Mouse (Mus musculus) cortical plate, adult 2 months (tissue): ENCODE measurements at regions not wholly inside any gene's neighbourhood (a gene's known extent, or its start where the extent isn't known, plus 50 kb on each side); places are given as distances from the start of the nearest gene placed in this dataset.

Source experiments
- H3K27ac ChIP-seq: fragments of 200-500 bp; 2 replicates; pipeline ENCODE4 v1.5.1; 2012; ENCODE audit warnings: low read length, control low read depth, inconsistent platforms; ENCODE audit not compliant: insufficient read depth
- H3K4me1 ChIP-seq: fragments of 200-500 bp; 2 replicates; pipeline ENCODE4 v1.6.1; 2011; ENCODE audit warnings: low read length; ENCODE audit not compliant: control insufficient read depth, insufficient read depth
- H3K4me3 ChIP-seq: fragments of 200-500 bp; 2 replicates; pipeline ENCODE4 v1.5.1; 2011; ENCODE audit warnings: mild to moderate bottlenecking, low read length, control low read depth; ENCODE audit not compliant: insufficient read depth
- CTCF ChIP-seq: fragments of 200-500 bp; IDR thresholded peaks from 2 replicates; pipeline ENCODE4 v1.5.1; 2011; ENCODE audit warnings: mild to moderate bottlenecking, control low read depth, low read length; ENCODE audit not compliant: insufficient read depth; ENCODE audit errors: extremely low read depth
- POLR2A ChIP-seq: fragments of 200-500 bp; IDR thresholded peaks from 2 replicates; pipeline ENCODE4 v1.6.1; 2011; ENCODE audit warnings: mild to moderate bottlenecking, low read length, control low read depth; ENCODE audit not compliant: insufficient read depth; ENCODE audit errors: extremely low read depth

- Histone ChIP-seq H3K4me1 (no peaks in the 10 kb centered on the region), H3K4me3 (no peak overlapping the region), H3K27ac (no peak overlapping the region)
- TF ChIP-seq CTCF (no peak), POLR2A (no peak)
These were observed 54.9 kb downstream of the Cbln1 start for GRCm38 (mm10) chr8:87417466-87417865.

DNA sequence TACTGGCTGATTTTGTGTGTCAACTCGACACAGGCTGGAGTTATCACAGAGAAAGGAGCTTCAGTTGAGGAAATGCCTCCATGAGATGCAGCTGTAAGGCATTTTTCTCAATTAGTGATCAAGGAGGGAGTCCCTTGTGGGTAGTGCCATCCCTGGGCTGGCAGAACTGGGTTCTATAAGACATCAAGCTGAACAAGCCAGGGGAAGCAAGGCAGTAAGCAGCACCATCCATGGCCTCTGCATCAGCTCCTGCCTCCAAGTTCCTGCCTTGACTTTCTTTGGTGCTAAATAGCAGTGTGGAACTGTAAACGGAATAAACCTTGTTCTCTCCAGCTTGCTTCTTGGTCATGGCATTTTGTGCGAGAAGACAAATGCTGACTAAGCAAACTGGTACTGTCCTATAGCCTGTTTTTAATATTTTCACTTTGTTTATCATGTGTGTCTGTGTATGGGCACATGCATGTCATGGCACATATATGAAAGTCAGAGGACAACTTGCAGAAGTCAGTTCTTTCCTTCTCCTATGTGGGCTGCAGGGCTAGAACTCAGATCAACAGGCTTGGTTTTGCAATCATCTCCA lies 57.3 kb downstream of the Cbln1 start:
- H3K4me3 ChIP-seq = no peak overlapping the region
- no peaks in the 10 kb centered on the region for H3K4me1 ChIP-seq
- TF ChIP-seq CTCF (no peak), POLR2A (no peak)
- H3K27ac ChIP-seq = no peak overlapping the region

DNA sequence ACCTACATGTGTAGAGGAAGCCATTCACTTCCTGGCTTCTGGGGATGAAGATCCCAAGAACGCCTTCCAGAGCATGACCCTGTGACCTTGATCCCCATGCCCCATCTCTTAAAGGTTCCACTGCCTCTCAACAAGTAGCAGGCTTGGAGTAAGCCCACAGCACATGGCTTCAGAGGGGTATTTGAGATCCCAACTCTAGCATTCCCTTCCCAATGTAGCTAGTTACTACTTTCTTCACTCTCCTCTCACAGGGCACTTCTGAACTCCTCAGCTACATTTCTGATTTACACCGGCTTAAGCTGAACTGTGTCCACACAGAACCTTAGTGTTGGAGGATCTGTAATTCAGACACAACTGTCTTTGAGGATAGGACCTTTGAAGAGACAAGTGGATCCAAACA lies 83.4 kb downstream of the Cbln1 start:
- no peak overlapping the region for H3K4me3 ChIP-seq
- no peaks in the 10 kb centered on the region for H3K4me1 ChIP-seq
- no peak overlapping the region for H3K27ac ChIP-seq
- TF ChIP-seq POLR2A (no peak), CTCF (no peak)

GRCm38 (mm10) chr8:87383527-87384206 lies 88.7 kb downstream of the Cbln1 start:
- Histone ChIP-seq H3K4me1 (no peaks in the 10 kb centered on the region), H3K27ac (no peak overlapping the region), H3K4me3 (no peak overlapping the region)
- no peak for TF ChIP-seq CTCF
- no peak for TF ChIP-seq POLR2A

GRCm38 (mm10) chr8:87382311-87382710 lies 90.1 kb downstream of the Cbln1 start:
- no peaks in the 10 kb centered on the region for H3K4me1 ChIP-seq
- no peak for TF ChIP-seq CTCF
- no peak for TF ChIP-seq POLR2A
- no peak overlapping the region for H3K4me3 ChIP-seq
- no peak overlapping the region for H3K27ac ChIP-seq

DNA sequence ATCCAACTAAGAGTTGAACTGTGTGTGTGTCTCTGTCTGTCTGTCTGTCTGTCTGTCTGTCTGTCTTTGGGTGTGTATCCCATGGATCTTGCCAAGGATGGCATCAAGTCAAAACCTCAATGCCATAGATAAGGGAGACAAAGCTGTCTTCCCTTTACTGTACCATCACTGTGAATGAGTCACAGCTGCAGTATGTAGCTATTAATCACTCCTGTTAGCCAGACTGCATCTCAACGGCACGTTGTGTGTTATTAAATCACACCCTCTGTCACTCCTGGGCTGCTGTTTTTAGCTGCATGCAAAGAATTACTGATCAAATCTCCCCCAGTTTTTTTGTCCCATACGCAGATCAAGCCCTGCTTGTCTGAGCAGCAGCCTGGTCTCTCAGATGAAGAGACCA lies 91.6 kb downstream of the Cbln1 start:
- Histone ChIP-seq H3K4me1 (no peaks in the 10 kb centered on the region), H3K27ac (no peak overlapping the region), H3K4me3 (no peak overlapping the region)
- TF ChIP-seq CTCF (no peak), POLR2A (no peak)

- no peak overlapping the region for H3K27ac ChIP-seq
- TF ChIP-seq CTCF (no peak), POLR2A (no peak)
- H3K4me3 ChIP-seq = no peak overlapping the region
- H3K4me1 ChIP-seq = no peaks in the 10 kb centered on the region
These were observed 93.1 kb downstream of the Cbln1 start for GRCm38 (mm10) chr8:87379296-87379695.

DNA sequence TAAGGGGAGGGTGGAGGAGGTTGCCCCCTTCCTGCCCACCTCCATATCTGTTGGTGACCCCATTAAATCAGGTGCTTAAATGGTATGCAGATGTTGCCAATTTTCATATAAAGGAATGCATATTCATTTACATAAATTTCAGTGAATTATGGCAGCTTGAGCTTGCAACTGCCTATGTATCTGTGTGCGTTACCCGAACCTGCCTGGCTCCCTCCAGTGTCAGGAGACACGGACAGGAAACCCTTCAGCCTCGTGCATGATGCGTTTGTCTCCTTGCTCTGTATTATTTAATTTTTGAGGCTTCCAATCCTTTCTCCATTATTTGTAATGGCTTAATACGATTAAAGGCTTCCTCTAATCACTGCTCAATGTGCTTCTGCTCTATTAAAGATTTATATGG lies 98.4 kb downstream of the Cbln1 start:
- H3K4me3 ChIP-seq = no peak overlapping the region
- no peak overlapping the region for H3K27ac ChIP-seq
- no peak for TF ChIP-seq POLR2A
- TF ChIP-seq CTCF = no peak
- H3K4me1 ChIP-seq = no peaks in the 10 kb centered on the region

DNA sequence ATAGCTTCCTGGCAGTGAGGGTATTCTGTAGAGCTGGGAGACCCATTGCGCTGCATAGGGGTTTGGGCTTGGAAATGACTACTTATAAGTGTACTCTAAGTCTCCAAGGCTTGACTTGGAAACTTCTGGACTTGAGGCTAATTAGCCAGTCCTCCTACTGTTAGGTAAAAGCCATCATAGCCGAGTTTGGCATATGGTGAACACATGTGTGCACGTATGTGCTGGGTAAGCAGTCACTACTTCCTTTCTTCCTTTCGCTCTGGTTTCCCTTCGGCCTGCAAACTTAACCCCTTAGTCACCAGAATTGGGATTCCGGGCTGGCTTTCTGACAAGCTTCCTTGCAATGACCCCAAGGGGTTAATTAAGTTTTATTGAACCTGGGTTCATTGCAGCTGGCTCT lies 98.9 kb downstream of the Cbln1 start:
- TF ChIP-seq CTCF (no peak), POLR2A (no peak)
- Histone ChIP-seq H3K4me1 (no peaks in the 10 kb centered on the region), H3K27ac (no peak overlapping the region), H3K4me3 (no peak overlapping the region)

DNA sequence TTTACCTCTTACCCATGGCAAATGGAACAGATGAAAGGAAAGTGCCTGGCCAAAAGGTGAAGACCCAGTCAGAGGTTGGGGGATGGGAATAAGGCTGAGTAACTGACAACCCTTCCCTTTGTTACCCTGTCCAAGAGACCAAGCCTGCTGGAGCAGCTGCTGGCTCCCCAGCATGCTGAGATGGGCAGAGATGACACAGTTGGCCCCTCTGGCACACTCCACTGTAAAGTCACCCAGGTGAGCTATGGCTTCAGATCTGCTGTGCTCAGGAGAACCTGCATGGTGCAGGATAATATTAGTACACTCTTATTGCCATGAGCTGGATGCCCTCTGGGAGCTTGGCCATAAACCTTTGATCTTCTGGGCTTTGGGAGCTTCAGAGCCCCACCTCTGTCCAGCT lies 100.3 kb downstream of the Cbln1 start:
- TF ChIP-seq POLR2A (no peak), CTCF (no peak)
- Histone ChIP-seq H3K4me3 (no peak overlapping the region), H3K4me1 (no peaks in the 10 kb centered on the region), H3K27ac (no peak overlapping the region)
